10 mouse cellular contexts compared by ENCODE assay signal in genomic region chr5:150466132-150466531, GRCm38 (mm10). TPM values are rescaled to one million over a fixed set of nuclear protein-coding genes. Genes with fewer than 3 reads are reported as not detected.
A peak's percentile ranks its signal among the peaks of the same experiment; 100 is the strongest.
DNase-seq lines count a peak whose midpoint lies in the region; ATAC-seq lines count a peak whose summit lies in the region.
"Had no signal": no experiment of that assay in that cellular context is flagged by ENCODE, and none has a peak within 500 bp of the region (broad histone marks: within the 10 kb centered on the region; RNA-seq: fewer than 3 reads in every experiment).

No protein-coding gene starts in this region.

- no peaks in the 10 kb centered on the region for H3K27me3 ChIP-seq in neural tube, embryonic 15.5 days (replicated peaks)

- peak; percentile 34 for DNase-seq in embryo, embryonic 10 days (ENCODE audit: low spot score)
- no peak for DNase-seq in embryo, embryonic 10.5 days (ENCODE audit: low spot score)
- peak; percentile 73 for DNase-seq in cerebellum, adult 9-10 months
- peak; percentile 52 to 82 for DNase-seq in gastrocnemius, postnatal 4 days (ENCODE audit: low spot score in 2 of 2)
- peak; percentile 86 for DNase-seq in kidney, adult 9 months
- DNase-seq in liver: peak; percentile 53
- peak; percentile 84 to 86 for DNase-seq in right cerebral cortex, adult 2 months (ENCODE audit: low spot score in 2 of 2)

- no peak overlapping the region for H3K4me3 ChIP-seq in neural tube, embryonic 15.5 days (replicated peaks)
- H3K4me3 ChIP-seq: erythroblast, embryonic 14.5 days had no signal

- H3K4me2 ChIP-seq in neural tube, embryonic 15.5 days: no peak overlapping the region

- no peak overlapping the region for H3K9ac ChIP-seq in neural tube, embryonic 15.5 days (replicated peaks)

- no peaks in the 10 kb centered on the region for H3K9me3 ChIP-seq in neural tube, embryonic 15.5 days (replicated peaks)

- H3K36me3 ChIP-seq in neural tube, embryonic 15.5 days: peaks cover 47% of the 10 kb centered on the region

- no peaks in the 10 kb centered on the region for H3K4me1 ChIP-seq in neural tube, embryonic 15.5 days

- H3K27ac ChIP-seq in neural tube, embryonic 15.5 days (replicated peaks): no peak overlapping the region

- WGBS in neural tube, embryonic 15.5 days: 84% methylated on average over 12 of the region's 12 CpGs

- ATAC-seq in neural tube, embryonic 15.5 days (ENCODE audit: low FRiP score): no peak

RNA-seq across cellular contexts. Expression of gene Zar1l, which starts 51.8 kb away (rescaled TPM):
- total RNA-seq in gastrocnemius, postnatal 4 days (2021): not detected
- polyA plus RNA-seq in neural tube, embryonic 15.5 days (2015; fragmentation: Nextera tagmentation; extraction: Ambion mirVana): not detected in 2 replicates
- polyA plus RNA-seq: erythroblast, embryonic 14.5 days; spleen, adult 2 months had no signal

RNA-seq across cellular contexts. Expression of gene Brca2, which starts 56.3 kb away (rescaled TPM):
- 10 to 100 TPM; 13.8 to 14.4 TPM for total RNA-seq in gastrocnemius, postnatal 4 days (2021)
- polyA plus RNA-seq in neural tube, embryonic 15.5 days (2015; fragmentation: Nextera tagmentation; extraction: Ambion mirVana): 11.6 and 13.9 TPM in 2 replicates
